Mouse (Mus musculus) small intestine, adult 2 months (tissue): Measurements from ENCODE around the gene Prr5l. TPM values are rescaled to one million over a fixed set of nuclear protein-coding genes. Genes with fewer than 3 reads are reported as not detected.

ENCODE experiments used
- H3K27ac ChIP-seq: fragments of 200-500 bp; 2 replicates; pipeline ENCODE4 v1.5.1; 2012; ENCODE audit warnings: low read depth, low read length, control low read depth, inconsistent platforms; ENCODE audit not compliant: insufficient read depth
- H3K27me3 ChIP-seq: fragments of 200-500 bp; 2 replicates; pipeline ENCODE4 v1.6.1; 2012; ENCODE audit warnings: mild to moderate bottlenecking, moderate library complexity, low read length, inconsistent platforms; ENCODE audit not compliant: control insufficient read depth, insufficient read depth
- H3K36me3 ChIP-seq: fragments of 200-500 bp; 2 replicates; pipeline ENCODE4 v1.6.1; 2012; ENCODE audit warnings: mild to moderate bottlenecking, low read length, control low read depth, inconsistent platforms; ENCODE audit not compliant: control insufficient read depth, insufficient read depth
- H3K4me1 ChIP-seq: fragments of 200-500 bp; 2 replicates; pipeline ENCODE4 v1.6.1; 2012; ENCODE audit warnings: low read length, inconsistent platforms, mixed read lengths; ENCODE audit not compliant: control insufficient read depth, insufficient read depth, insufficient read length
- H3K4me3 ChIP-seq: fragments of 200-500 bp; 2 replicates; pipeline ENCODE4 v1.5.1; 2012; ENCODE audit warnings: low read depth, mild to moderate bottlenecking, control low read depth, inconsistent platforms, low read length, moderate library complexity
- CTCF ChIP-seq: fragments of 200-500 bp; IDR thresholded peaks from 2 replicates; pipeline ENCODE4 v1.5.1; 2012; ENCODE audit warnings: low read depth, mild to moderate bottlenecking, control low read depth, inconsistent platforms, low read length, moderate library complexity, mixed read lengths; ENCODE audit not compliant: insufficient replicate concordance, insufficient read length; ENCODE audit errors: extremely low read depth
- POLR2A ChIP-seq: fragments of 200-500 bp; IDR thresholded peaks from 2 replicates; pipeline ENCODE4 v1.6.1; 2012; ENCODE audit warnings: low read depth, mild to moderate bottlenecking, control low read depth, inconsistent platforms, low read length, moderate library complexity
- WGBS: fragments of 180-500 bp; shearing (Covaris S2); methylation state at CpG from one replicate; pipeline ENCODE4 v1.1.7; 2018; 5-methylcytosine and 5-hydroxymethylcytosine counted together
- polyA plus RNA-seq: library from polyadenylated mRNA; depleted of rRNA; stranded (reverse); fragments of >200 nt; gene quantifications from 2 replicates; pipeline ENCODE4 v1.2.3, GENCODE M21; 2012

Prr5l gene
- polyA plus RNA-seq, 1 experiment, result 3.9 TPM

GRCm38 (mm10) chr2:101809640-101810305, 73.1 kb downstream of the Prr5l start:
- H3K27ac ChIP-seq, result peak overlapping the region; percentile 75
- H3K4me1 ChIP-seq, result peaks cover 23% of the 10 kb centered on the region
- H3K36me3 ChIP-seq, result no peaks in the 10 kb centered on the region
- H3K4me3 ChIP-seq, result no peak overlapping the region
- 37% methylated on average over 6 of the region's 6 CpGs for WGBS
- H3K27me3 ChIP-seq, result no peaks in the 10 kb centered on the region
- TF ChIP-seq CTCF (no peak), POLR2A (no peak)

GRCm38 (mm10) chr2:101807756-101808155, 75.1 kb downstream of the Prr5l start:
- Histone ChIP-seq H3K36me3 (no peaks in the 10 kb centered on the region), H3K27me3 (no peaks in the 10 kb centered on the region), H3K4me1 (peaks cover 15% of the 10 kb centered on the region), H3K4me3 (no peak overlapping the region), H3K27ac (no peak overlapping the region)
- no peak for TF ChIP-seq POLR2A
- no peak for TF ChIP-seq CTCF
- 34% methylated on average over 5 of the region's 5 CpGs for WGBS

GRCm38 (mm10) chr2:101802240-101802639, 80.6 kb downstream of the Prr5l start:
- TF ChIP-seq POLR2A, result no peak
- TF ChIP-seq CTCF, result no peak

GRCm38 (mm10) chr2:101797901-101798250, 85.0 kb downstream of the Prr5l start:
- Histone ChIP-seq H3K27me3 (0 out of 2 replicates have a peak, but pooled peaks cover 3% of the 10 kb centered on the region), H3K36me3 (no peaks in the 10 kb centered on the region), H3K4me1 (peaks cover 3% of the 10 kb centered on the region), H3K27ac (no peak overlapping the region), H3K4me3 (peak overlapping the region; percentile 69)
- no peak for TF ChIP-seq CTCF
- no peak for TF ChIP-seq POLR2A
- WGBS, result 7% methylated on average over 19 of the region's 19 CpGs

More at GRCm38 (mm10) chr2:101802240-101802639, 80.6 kb downstream of the Prr5l start:
- WGBS, result 30% methylated on average over 6 of the region's 6 CpGs
- H3K36me3 ChIP-seq, result no peaks in the 10 kb centered on the region
- no peak overlapping the region for H3K4me3 ChIP-seq
- H3K27ac ChIP-seq, result no peak overlapping the region
- no peaks in the 10 kb centered on the region; the same call in 1 of the 2 replicates for H3K4me1 ChIP-seq
- 0 out of 2 replicates have a peak, but pooled peaks cover 3% of the 10 kb centered on the region for H3K27me3 ChIP-seq

GRCm38 (mm10) chr2:101797166-101797900, 85.5 kb downstream of the Prr5l start:
- Histone ChIP-seq H3K27me3 (0 out of 2 replicates have a peak, but pooled peaks cover 3% of the 10 kb centered on the region), H3K27ac (no peak overlapping the region), H3K4me3 (peak overlapping the region; percentile 69), H3K36me3 (no peaks in the 10 kb centered on the region), H3K4me1 (peaks cover 3% of the 10 kb centered on the region)
- TF ChIP-seq CTCF, result no peak
- TF ChIP-seq POLR2A, result no peak
- under 1% methylated on average over 49 of the region's 49 CpGs for WGBS

- Histone ChIP-seq H3K27me3 (0 out of 2 replicates have a peak, but pooled peaks cover 3% of the 10 kb centered on the region), H3K27ac (no peak overlapping the region), H3K36me3 (no peaks in the 10 kb centered on the region), H3K4me1 (peaks cover 3% of the 10 kb centered on the region; the same call in 1 of the 2 replicates), H3K4me3 (peak overlapping the region; percentile 69)
- WGBS, result 5% methylated on average over 55 of the region's 55 CpGs
- TF ChIP-seq POLR2A (no peak), CTCF (peak; percentile 63)
These were observed 86.3 kb downstream of the Prr5l start for GRCm38 (mm10) chr2:101796287-101797115.
